Mouse (Mus musculus) kidney, adult 2 months (tissue): ENCODE data around the gene Wfdc2.

Source experiments
- CTCF ChIP-seq: fragments of 200-500 bp; conservative IDR thresholded peaks from 2 replicates; pipeline ENCODE4 v1.5.1; 2011; ENCODE audit warnings: low read depth, mild to moderate bottlenecking, control low read depth, low read length, moderate library complexity, mixed read lengths; ENCODE audit not compliant: insufficient read depth, insufficient read length
- POLR2A ChIP-seq: fragments of 200-500 bp; IDR thresholded peaks from one replicate; pipeline ENCODE4 v1.6.1; 2011; ENCODE audit warnings: low read depth, low read length, control low read depth

DNA sequence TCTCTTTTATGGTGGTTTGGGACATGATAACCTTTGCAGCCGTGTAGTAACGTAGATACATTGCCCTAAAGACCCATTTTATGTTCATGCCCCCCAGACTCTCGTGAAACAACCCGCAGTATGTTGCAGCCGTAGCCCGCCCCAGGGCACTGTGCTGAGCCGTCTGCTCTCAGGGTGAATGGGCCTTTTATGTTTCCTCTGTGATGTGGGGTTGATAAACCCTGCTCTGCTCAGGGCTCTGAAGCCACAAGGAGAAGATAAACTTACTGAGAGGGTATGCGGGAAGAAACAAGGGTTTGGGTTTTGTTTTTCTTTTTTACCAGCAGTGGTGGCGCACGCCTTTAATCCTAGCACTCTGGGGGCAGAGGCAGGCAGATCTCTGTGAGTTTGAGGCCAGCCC is 27.9 kb upstream of the Wfdc2 start:
- TF ChIP-seq CTCF (no peak), POLR2A (no peak)
